Mouse (Mus musculus) heart, embryonic 14.5 days (tissue): Measurements from ENCODE around the gene Dbndd1. TPM values are rescaled to one million over a fixed set of nuclear protein-coding genes. Genes with fewer than 3 reads are reported as not detected.
A peak's percentile ranks its signal among the peaks of the same experiment; 100 is the strongest.
"Not testable (repeated sequence)": the region's sequence is repeated elsewhere in the genome, so short reads cannot be mapped to it uniquely, and the experiment has no call there.

ENCODE experiments used
- ATAC-seq: fragments of 200-750 bp; cut with Nextera tagmentation; 2 replicates; pipeline ENCODE4 v1.8.0; 2017; ENCODE audit warnings: low read depth, moderate TSS enrichment; ENCODE audit not compliant: insufficient number of reproducible peaks, insufficient read depth, low FRiP score
- H3K27ac ChIP-seq, 2 experiments: fragments of 200-500 bp in 1 of 2; fragments of 300-500 bp in 1 of 2; sonication (generic) in 1 of 2; replicated peaks in 1 of 2; 2 replicates each; pipeline ENCODE4 v1.5.1; 2012 to 2014; ENCODE audit warnings: low read depth in 2 of 2, low read length in 2 of 2, control low read depth in 1 of 2, mild to moderate bottlenecking in 1 of 2, mixed read lengths in 1 of 2; ENCODE audit not compliant: control insufficient read depth in 1 of 2, insufficient read depth in 1 of 2
- H3K27me3 ChIP-seq: fragments of 300-500 bp; sonication (generic); 2 replicates; pipeline ENCODE4 v1.6.1; 2014; ENCODE audit warnings: mild to moderate bottlenecking, low read length, control low read depth; ENCODE audit not compliant: control insufficient read depth, insufficient read depth
- H3K36me3 ChIP-seq: fragments of 300-500 bp; sonication (generic); 2 replicates; pipeline ENCODE4 v1.6.1; 2014; ENCODE audit warnings: mild to moderate bottlenecking, control low read depth, low read length, mixed read lengths; ENCODE audit not compliant: control insufficient read depth, insufficient read depth
- H3K4me1 ChIP-seq, 2 experiments: fragments of 200-500 bp in 1 of 2; fragments of 300-500 bp in 1 of 2; sonication (generic) in 1 of 2; 2 replicates each; pipeline ENCODE4 v1.6.1; 2012 to 2014; ENCODE audit warnings: low read length in 2 of 2, control low read depth in 1 of 2, mixed read lengths in 1 of 2; ENCODE audit not compliant: control insufficient read depth in 2 of 2, insufficient read depth in 2 of 2
- H3K4me2 ChIP-seq: fragments of 300-500 bp; sonication (generic); 2 replicates; pipeline ENCODE4 v1.6.1; 2014; ENCODE audit warnings: mild to moderate bottlenecking, low read length
- H3K4me3 ChIP-seq, 2 experiments: fragments of 200-500 bp in 1 of 2; fragments of 300-500 bp in 1 of 2; sonication (generic) in 1 of 2; 2 replicates each; pipeline ENCODE4 v1.5.1; 2012 to 2014; ENCODE audit warnings: low read length in 2 of 2, mild to moderate bottlenecking in 2 of 2, control low read depth in 1 of 2, low read depth in 1 of 2, moderate library complexity in 1 of 2; ENCODE audit not compliant: control insufficient read depth in 1 of 2, insufficient read depth in 1 of 2
- H3K9ac ChIP-seq: fragments of 300-500 bp; sonication (generic); 2 replicates; pipeline ENCODE4 v1.6.1; 2014; ENCODE audit warnings: mild to moderate bottlenecking, low read length
- H3K9me3 ChIP-seq: fragments of 300-500 bp; sonication (generic); 2 replicates; pipeline ENCODE4 v1.6.1; 2016; ENCODE audit warnings: low read length, control low read depth; ENCODE audit not compliant: control insufficient read depth
- WGBS: fragments of 180-500 bp; shearing (Covaris S2); extraction: QIAGEN DNeasy Blood & Tissue Kit; methylation state at CpG from one replicate; pipeline ENCODE4 v1.1.7; 2014; 5-methylcytosine and 5-hydroxymethylcytosine counted together
- polyA plus RNA-seq: library from polyadenylated mRNA; unstranded; fragments of >200 nt; fragmentation: Nextera tagmentation; extraction: Ambion mirVana; gene quantifications from 2 replicates; pipeline ENCODE4 v1.2.1, GENCODE M21; 2014

The Dbndd1 gene
- polyA plus RNA-seq: 1.0 and 1.1 TPM in 2 replicates

GRCm38 (mm10) chr8:123514781-123515539, at the start of gene Dbndd1:
Gene Dbndd1 (minus strand): TSS chr8:123515463.
- H3K4me2 ChIP-seq: peak within 1 kb of the TSS; percentile 99
- H3K36me3 ChIP-seq: no peaks in the 10 kb centered on the region
- H3K9ac ChIP-seq: peak within 1 kb of the TSS; percentile 69
- no peak within 1 kb of the TSS for H3K27ac ChIP-seq
- peaks cover 38% of the 10 kb centered on the region for H3K27me3 ChIP-seq
- WGBS: under 1% methylated on average over 54 of the region's 63 CpGs
- peaks cover 17 to 23% of the 10 kb centered on the region in 2 experiments for H3K4me1 ChIP-seq
- ATAC-seq: no peak
- peak within 1 kb of the TSS; percentile 59 to 66 for H3K4me3 ChIP-seq
- H3K9me3 ChIP-seq: no peaks in the 10 kb centered on the region

- ATAC-seq, H3K36me3 ChIP-seq, H3K9ac ChIP-seq, H3K4me3 ChIP-seq, H3K4me2 ChIP-seq, H3K27me3 ChIP-seq, H3K9me3 ChIP-seq, H3K27ac ChIP-seq, H3K4me1 ChIP-seq: not testable (repeated sequence)
- no CpG with 5 or more reads among the region's 45 CpGs for WGBS
Measured at GRCm38 (mm10) chr8:123564221-123564620, 49.0 kb upstream of the Dbndd1 start.

- H3K27ac ChIP-seq, H3K27me3 ChIP-seq, H3K9me3 ChIP-seq, ATAC-seq, H3K4me2 ChIP-seq, H3K4me3 ChIP-seq, H3K9ac ChIP-seq, H3K4me1 ChIP-seq: not testable (repeated sequence)
- 77% methylated on average over 2 of the region's 14 CpGs for WGBS
- H3K36me3 ChIP-seq: peaks cover 43% of the 10 kb centered on the region
Measured at GRCm38 (mm10) chr8:123537641-123538040, 22.4 kb upstream of the Dbndd1 start.

- H3K9me3 ChIP-seq: no peaks in the 10 kb centered on the region
- ATAC-seq: no peak
- H3K4me3 ChIP-seq: no peak overlapping the region
- 43% methylated on average over 4 of the region's 10 CpGs for WGBS
- peaks cover 50% of the 10 kb centered on the region for H3K36me3 ChIP-seq
- H3K9ac ChIP-seq: no peak overlapping the region
- H3K4me2 ChIP-seq: no peak overlapping the region
- no peaks in the 10 kb centered on the region for H3K4me1 ChIP-seq
- peaks cover 8% of the 10 kb centered on the region for H3K27me3 ChIP-seq
- H3K27ac ChIP-seq: no peak overlapping the region
Measured at GRCm38 (mm10) chr8:123536990-123537380, 21.7 kb upstream of the Dbndd1 start.

DNA sequence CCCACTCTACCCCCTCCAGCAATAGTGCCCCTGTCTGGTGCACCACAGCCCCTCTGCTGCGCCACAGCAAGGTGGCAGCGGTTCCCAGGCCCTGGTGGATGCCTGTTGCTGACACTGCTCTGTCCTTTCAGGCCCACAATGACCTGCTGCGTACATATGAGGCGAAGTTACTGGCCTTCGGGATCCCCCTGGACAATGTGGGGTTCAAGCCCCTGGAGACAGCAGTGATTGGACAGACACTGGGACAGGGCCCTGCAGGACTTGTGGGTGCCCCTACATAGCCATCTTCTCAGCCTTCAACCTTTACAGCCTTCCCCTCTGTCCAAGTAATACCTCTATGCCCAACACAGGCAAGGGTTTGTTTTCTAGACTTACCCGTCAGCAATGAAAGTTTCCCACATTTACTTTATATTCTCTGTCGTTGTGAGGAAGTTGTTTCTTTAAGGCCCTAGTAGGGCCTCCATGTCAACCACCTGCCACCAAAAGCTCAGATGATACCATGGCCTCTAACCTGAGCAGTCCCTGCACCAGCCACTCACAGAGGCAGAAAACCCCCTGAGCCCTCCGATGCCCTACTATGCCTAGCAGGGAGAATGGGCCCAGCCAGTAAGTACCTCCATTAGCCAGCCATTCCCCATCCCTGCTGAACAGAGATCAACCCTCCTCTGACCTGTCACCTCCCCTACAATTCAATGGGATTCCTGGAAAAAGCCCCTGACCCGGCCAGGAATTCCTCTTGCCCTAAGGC, 21.2 kb upstream of the Dbndd1 start:
- Histone ChIP-seq H3K36me3 (peaks cover 55% of the 10 kb centered on the region), H3K4me1 (no peaks in the 10 kb centered on the region), H3K4me3 (no peak overlapping the region), H3K4me2 (no peak overlapping the region), H3K27me3 (peaks cover 8% of the 10 kb centered on the region), H3K9ac (no peak overlapping the region), H3K9me3 (no peaks in the 10 kb centered on the region), H3K27ac (no peak overlapping the region)
- WGBS: 91% methylated on average over 9 of the region's 9 CpGs
- no peak for ATAC-seq

DNA sequence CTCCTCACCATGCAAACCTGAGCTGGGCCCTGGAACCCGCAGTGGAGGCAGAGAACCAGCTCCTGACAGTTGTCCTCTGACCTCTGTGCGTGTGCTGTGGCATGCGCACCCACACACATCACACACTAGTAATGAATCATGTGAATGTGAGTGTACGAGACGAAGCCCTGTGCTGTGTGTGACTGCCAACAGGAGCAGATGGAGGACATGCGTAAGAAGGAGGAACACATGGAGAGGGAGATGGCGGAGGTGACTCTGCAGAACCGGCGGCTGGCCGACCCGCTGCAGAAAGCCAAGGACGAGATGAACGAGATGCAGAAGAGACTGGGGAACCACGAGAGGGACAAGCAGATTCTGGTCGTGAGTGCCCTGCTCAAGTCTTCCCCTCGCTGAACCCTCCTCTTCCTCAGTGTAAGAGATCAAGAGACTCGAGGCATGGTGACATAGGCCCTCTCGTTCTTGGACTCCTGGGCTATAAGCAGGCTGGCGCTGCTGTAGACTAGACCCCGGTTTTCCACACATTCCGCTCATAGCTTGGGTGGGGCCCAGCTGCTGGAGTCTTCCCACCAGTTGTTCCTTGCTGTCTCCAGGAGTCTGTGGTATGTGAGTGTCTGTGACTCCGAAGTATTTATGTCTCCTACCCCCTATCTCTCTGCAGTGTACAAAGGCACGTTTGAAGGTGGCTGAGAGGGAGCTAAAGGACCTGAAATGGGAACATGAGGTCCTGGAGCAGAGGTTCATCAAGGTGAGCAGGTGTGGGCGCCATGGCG, 12.6 kb upstream of the Dbndd1 start:
- Histone ChIP-seq H3K36me3 (peaks cover 98% of the 10 kb centered on the region), H3K4me1 (no peaks in the 10 kb centered on the region), H3K27ac (no peak overlapping the region), H3K9me3 (no peaks in the 10 kb centered on the region), H3K27me3 (no peaks in the 10 kb centered on the region), H3K9ac (no peak overlapping the region), H3K4me2 (no peak overlapping the region), H3K4me3 (no peak overlapping the region)
- ATAC-seq: no peak
- 76% methylated on average over 25 of the region's 25 CpGs for WGBS

- H3K27ac ChIP-seq, H3K4me2 ChIP-seq, H3K9ac ChIP-seq, H3K4me3 ChIP-seq, ATAC-seq, H3K9me3 ChIP-seq: not testable (repeated sequence)
- peaks cover 15% of the 10 kb centered on the region for H3K27me3 ChIP-seq
- H3K4me1 ChIP-seq: peaks cover 9 to 12% of the 10 kb centered on the region in 2 experiments
- peaks cover 39% of the 10 kb centered on the region for H3K36me3 ChIP-seq
- WGBS: 90% methylated on average over 1 of the region's 1 CpGs
Measured at GRCm38 (mm10) chr8:123520048-123520447, 4.8 kb upstream of the Dbndd1 start.
